Mouse (Mus musculus) heart, adult 2 months (tissue): ENCODE data around the gene Lmntd1. TPM values are rescaled to one million over a fixed set of nuclear protein-coding genes. Genes with fewer than 3 reads are reported as not detected.
A peak's percentile ranks its signal among the peaks of the same experiment; 100 is the strongest.

Experiments
- DNase-seq, 2 experiments: peaks; one replicate each; pipeline ENCODE4 v3.0.0; 2021
- H3K27ac ChIP-seq: fragments of 200-600 bp; 2 replicates; pipeline ENCODE4 v1.8.1; 2022
- H3K27me3 ChIP-seq: fragments of 200-500 bp; 2 replicates; pipeline ENCODE4 v1.6.1; 2012; ENCODE audit warnings: mild to moderate bottlenecking, low read length, inconsistent platforms, mixed read lengths; ENCODE audit not compliant: control insufficient read depth, insufficient read depth
- H3K36me3 ChIP-seq: fragments of 200-500 bp; 2 replicates; pipeline ENCODE4 v1.6.1; 2012; ENCODE audit warnings: low read length, inconsistent platforms; ENCODE audit not compliant: control insufficient read depth, insufficient read depth
- H3K4me1 ChIP-seq: fragments of 200-500 bp; 2 replicates; pipeline ENCODE4 v1.6.1; 2011; ENCODE audit warnings: low read length; ENCODE audit not compliant: control insufficient read depth, insufficient read depth
- H3K4me3 ChIP-seq: fragments of 200-600 bp; 2 replicates; pipeline ENCODE4 v1.8.1; 2022
- H3K79me2 ChIP-seq: fragments of 200-500 bp; replicated peaks from 2 replicates; pipeline ENCODE4 v1.6.1; 2012; ENCODE audit warnings: mild to moderate bottlenecking, inconsistent platforms, low read length, moderate library complexity, mixed read lengths; ENCODE audit not compliant: control insufficient read depth, insufficient read depth
- H3K9ac ChIP-seq: fragments of 200-500 bp; 2 replicates; pipeline ENCODE4 v1.6.1; 2012; ENCODE audit warnings: low read depth, mild to moderate bottlenecking, control low read depth, inconsistent platforms, low read length, mixed read lengths
- CTCF ChIP-seq: fragments of 200-600 bp; IDR thresholded peaks from 2 replicates; pipeline ENCODE4 v1.8.1; 2022; ENCODE audit warnings: antibody characterized with exemption, mild to moderate bottlenecking, moderate library complexity
- EP300 ChIP-seq: fragments of 200-500 bp; IDR thresholded peaks from 2 replicates; pipeline ENCODE4 v1.6.1; 2011; ENCODE audit warnings: low read depth, low read length, control low read depth; ENCODE audit not compliant: insufficient read depth
- POLR2A ChIP-seq: fragments of 200-500 bp; IDR thresholded peaks from 2 replicates; pipeline ENCODE4 v1.6.1; 2011; ENCODE audit warnings: mild to moderate bottlenecking, low read depth, low read length, control low read depth; ENCODE audit not compliant: insufficient read depth
- WGBS: fragments of 180-500 bp; shearing (Covaris S2); methylation state at CpG from one replicate; pipeline ENCODE4 v1.1.7; 2018; 5-methylcytosine and 5-hydroxymethylcytosine counted together
- intact Hi-C: fragments of 180-260 bp; cut with DNase I; formaldehyde crosslinking; loops from one replicate; pipeline ENCODE4 v1.15.1; 2025
- polyA plus RNA-seq: library from polyadenylated mRNA; depleted of rRNA; stranded (reverse); fragments of >200 nt; gene quantifications from 2 replicates; pipeline ENCODE4 v1.2.3, GENCODE M21; 2012
- total RNA-seq, 2 experiments: library from RNA; stranded (reverse); gene quantifications; 2 replicates each; pipeline ENCODE4 v1.2.3; 2021

The Lmntd1 gene
- total and polyA plus RNA-seq, 3 experiments, result 2.0 to 6.7 (median 2.2) TPM

DNA sequence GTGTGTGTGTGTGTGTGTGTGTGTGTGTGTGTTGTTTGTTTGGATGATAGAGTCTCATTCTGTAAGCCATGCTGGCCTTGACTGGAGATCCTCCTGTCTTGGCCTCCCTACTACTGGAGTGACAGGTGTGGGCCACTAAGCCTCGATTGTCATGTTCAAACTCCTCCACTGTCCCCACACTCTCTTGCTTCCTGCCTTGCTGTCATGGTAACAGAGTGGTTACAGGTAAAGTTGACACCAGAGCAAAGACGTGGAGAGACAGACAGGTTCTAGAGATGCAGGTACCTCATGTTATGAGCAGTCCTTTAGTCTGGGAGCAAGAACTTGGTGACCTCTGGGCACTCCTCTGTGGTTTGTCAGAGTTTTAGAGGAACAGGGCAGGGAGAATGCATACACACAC is 239.7 kb downstream of the Lmntd1 start:
- intact Hi-C loops, result no loop called here
- no peaks in the 10 kb centered on the region for H3K79me2 ChIP-seq

DNA sequence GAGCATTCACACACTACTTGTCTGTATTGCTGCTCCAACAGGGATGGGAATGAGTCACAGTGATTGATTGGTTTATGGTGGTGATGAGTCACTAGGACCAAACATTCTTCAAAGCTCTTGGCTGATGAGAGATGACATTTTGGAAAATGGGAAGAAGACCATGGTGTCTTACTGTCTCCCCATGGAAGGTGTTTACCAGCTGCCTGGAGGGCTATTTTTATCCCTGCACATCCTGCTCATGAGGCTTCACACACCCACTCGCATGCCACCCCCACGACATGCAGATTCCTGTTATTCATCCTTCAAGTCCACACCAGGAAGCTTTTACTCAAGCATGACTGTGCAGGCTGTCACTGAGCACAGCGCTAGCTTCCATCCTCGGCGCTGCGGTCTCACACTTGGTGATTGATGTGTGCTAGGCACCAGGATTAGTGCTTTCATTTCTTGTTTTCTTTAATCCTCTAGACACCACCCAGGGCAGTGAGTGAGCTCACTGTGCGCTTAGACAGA is 240.4 kb downstream of the Lmntd1 start:
- Histone ChIP-seq H3K4me1 (peaks cover 2% of the 10 kb centered on the region), H3K36me3 (no peaks in the 10 kb centered on the region), H3K4me3 (no peak overlapping the region), H3K9ac (no peak overlapping the region), H3K27me3 (no peaks in the 10 kb centered on the region), H3K27ac (no peak overlapping the region), H3K79me2 (no peaks in the 10 kb centered on the region)
- 35% methylated on average over 7 of the region's 7 CpGs for WGBS
- no peak for TF ChIP-seq CTCF
- no peak for TF ChIP-seq EP300
- no peak for TF ChIP-seq POLR2A
- DNase-seq, result no peak
- intact Hi-C loops, result no loop called here

More for the DNA sequence above, 239.7 kb downstream of the Lmntd1 start:
- WGBS, result 86% methylated on average over 2 of the region's 2 CpGs
- Histone ChIP-seq H3K27me3 (no peaks in the 10 kb centered on the region), H3K27ac (no peak overlapping the region), H3K9ac (no peak overlapping the region), H3K36me3 (no peaks in the 10 kb centered on the region), H3K4me3 (no peak overlapping the region), H3K4me1 (peaks cover 2% of the 10 kb centered on the region)
- no peak for TF ChIP-seq POLR2A
- TF ChIP-seq EP300, result no peak
- TF ChIP-seq CTCF, result no peak
- DNase-seq, result no peak

DNA sequence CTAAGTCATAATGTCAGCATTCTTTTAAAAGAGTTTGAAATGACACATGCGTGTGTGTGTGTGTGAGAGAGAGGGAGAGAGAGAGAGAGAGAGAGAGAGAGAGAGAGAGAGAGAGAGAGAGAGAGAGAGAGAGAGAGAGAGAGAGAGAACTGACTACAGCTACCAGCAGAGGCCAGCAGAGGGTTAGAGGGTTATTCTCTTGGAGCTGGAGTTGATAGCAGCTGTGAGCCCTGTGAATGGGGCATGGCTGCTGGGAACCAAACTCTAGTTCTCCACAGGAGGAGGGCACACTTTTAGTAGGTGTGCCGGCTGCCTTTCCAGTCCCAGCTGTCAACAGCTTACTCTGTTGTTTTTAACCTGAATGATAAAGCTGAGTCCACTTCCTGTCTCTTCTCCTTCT is 242.1 kb downstream of the Lmntd1 start:
- Histone ChIP-seq H3K4me1 (peaks cover 2% of the 10 kb centered on the region), H3K4me3 (no peak overlapping the region), H3K27me3 (no peaks in the 10 kb centered on the region), H3K79me2 (no peaks in the 10 kb centered on the region), H3K9ac (no peak overlapping the region), H3K27ac (no peak overlapping the region), H3K36me3 (no peaks in the 10 kb centered on the region)
- TF ChIP-seq CTCF (peak; percentile 39), POLR2A (no peak)
- no peak for DNase-seq
- intact Hi-C loops, result no loop called here
- WGBS, result 42% methylated on average over 2 of the region's 2 CpGs

DNA sequence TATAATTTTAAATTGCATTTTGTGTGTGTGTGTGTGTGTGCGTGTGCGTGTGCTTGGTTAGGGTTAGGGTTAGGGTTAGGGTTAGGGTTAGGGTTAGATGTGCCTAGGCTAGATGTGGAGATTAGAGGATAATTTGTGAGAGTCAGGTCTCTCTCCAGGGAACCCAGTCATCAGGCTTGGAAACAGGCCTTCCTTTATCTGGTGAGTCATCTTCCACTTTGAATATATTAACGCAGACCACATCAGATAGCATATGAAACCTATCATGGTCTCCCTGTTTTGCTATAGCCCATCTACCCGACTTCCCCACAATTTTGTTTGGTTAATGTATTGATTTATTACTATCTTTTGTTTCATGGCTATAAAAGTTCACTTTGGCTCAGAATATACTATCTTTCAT is 242.5 kb downstream of the Lmntd1 start:
- H3K9ac ChIP-seq, result no peak overlapping the region
- H3K4me3 ChIP-seq, result no peak overlapping the region
- no peaks in the 10 kb centered on the region for H3K79me2 ChIP-seq
- H3K4me1 ChIP-seq, result peaks cover 2% of the 10 kb centered on the region
- H3K36me3 ChIP-seq, result no peaks in the 10 kb centered on the region
- no peak overlapping the region for H3K27ac ChIP-seq
- WGBS, result 79% methylated on average over 4 of the region's 4 CpGs
- DNase-seq, result no peak
- TF ChIP-seq CTCF, result no peak
- no peak for TF ChIP-seq EP300
- no peak for TF ChIP-seq POLR2A
- intact Hi-C loops, result no loop called here
- H3K27me3 ChIP-seq, result no peaks in the 10 kb centered on the region

DNA sequence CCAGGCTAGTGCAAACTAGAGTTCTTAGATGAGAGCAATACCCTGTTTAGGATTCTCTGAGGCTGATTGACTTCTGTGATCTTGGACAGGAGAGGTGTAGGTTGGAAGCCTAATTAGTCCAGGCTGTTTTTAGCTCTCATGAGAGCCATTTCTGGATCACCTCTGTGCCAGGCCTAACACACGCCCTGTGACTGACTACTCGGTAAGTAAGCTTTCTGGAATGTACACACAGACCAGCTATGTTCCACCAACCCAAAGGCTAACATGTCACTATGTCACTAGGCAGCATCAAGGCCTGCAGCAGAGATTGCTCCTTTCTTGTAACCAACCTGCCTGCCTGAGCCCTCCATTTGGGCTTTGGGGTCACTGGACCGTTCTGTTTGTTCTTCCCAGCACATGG is 243.8 kb downstream of the Lmntd1 start:
- Histone ChIP-seq H3K79me2 (no peaks in the 10 kb centered on the region), H3K36me3 (no peaks in the 10 kb centered on the region), H3K4me1 (peaks cover 2% of the 10 kb centered on the region), H3K27ac (peak overlapping the region; percentile 4; the same call in 1 of the 2 replicates), H3K4me3 (no peak overlapping the region), H3K9ac (no peak overlapping the region), H3K27me3 (no peaks in the 10 kb centered on the region)
- TF ChIP-seq CTCF, result no peak
- 0 out of 2 replicates have a peak, but pooled peaks have one; percentile 12 for TF ChIP-seq EP300
- DNase-seq, result peak in 1 of 2 experiments; percentile 14
- WGBS, result 65% methylated on average over 3 of the region's 3 CpGs
- intact Hi-C loops, result no loop called here

DNA sequence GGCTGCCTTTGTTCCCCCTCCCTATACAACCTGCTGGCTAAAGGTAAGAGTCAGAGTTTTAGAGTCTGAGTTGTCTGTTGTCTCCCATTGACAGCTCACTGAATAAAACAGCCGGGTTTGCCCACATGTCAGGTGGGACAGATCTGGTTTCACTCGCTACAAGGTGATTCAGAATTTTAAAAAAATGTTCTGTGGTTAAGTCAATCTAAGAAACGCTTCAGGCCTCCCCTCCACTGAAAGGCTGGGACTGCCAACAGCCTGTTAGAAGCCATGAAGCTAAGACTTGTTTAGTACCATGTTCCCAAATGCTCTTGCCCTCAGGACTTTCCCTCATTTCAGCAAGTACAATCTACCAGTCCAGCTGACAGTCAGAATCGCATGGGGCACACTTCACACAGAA is 244.8 kb downstream of the Lmntd1 start:
- Histone ChIP-seq H3K27ac (no peak overlapping the region), H3K4me3 (no peak overlapping the region), H3K4me1 (peaks cover 2% of the 10 kb centered on the region), H3K79me2 (no peaks in the 10 kb centered on the region), H3K9ac (no peak overlapping the region), H3K27me3 (no peaks in the 10 kb centered on the region), H3K36me3 (no peaks in the 10 kb centered on the region)
- 71% methylated on average over 4 of the region's 4 CpGs for WGBS
- TF ChIP-seq CTCF (no peak), POLR2A (no peak), EP300 (no peak)
- no peak for DNase-seq
- intact Hi-C loops, result no loop called here
